Mouse (Mus musculus) erythroblast, embryonic 14.5 days (primary cell): ENCODE results near the gene Erc2. TPM values are rescaled to one million over a fixed set of nuclear protein-coding genes. Genes with fewer than 3 reads are reported as not detected.

Experiments used
- H3K27me3 ChIP-seq: 2 replicates; pipeline ENCODE4 v1.6.1; 2012; ENCODE audit warnings: inconsistent platforms; ENCODE audit not compliant: control insufficient read depth
- H3K36me3 ChIP-seq: 2 replicates; pipeline ENCODE4 v1.6.1; 2012; ENCODE audit warnings: mild to moderate bottlenecking, inconsistent platforms; ENCODE audit not compliant: control insufficient read depth
- H3K4me1 ChIP-seq: 2 replicates; pipeline ENCODE4 v1.6.1; 2012; ENCODE audit warnings: inconsistent platforms; ENCODE audit not compliant: control insufficient read depth
- H3K4me3 ChIP-seq: replicated peaks from 2 replicates; pipeline ENCODE3; 2012; ENCODE audit warnings: moderate library complexity, mild to moderate bottlenecking, inconsistent platforms
- H3K9me3 ChIP-seq: 2 replicates; pipeline ENCODE4 v1.6.1; 2012; ENCODE audit warnings: low read length, inconsistent platforms, mixed read lengths; ENCODE audit not compliant: control insufficient read depth
- GATA1 ChIP-seq: IDR thresholded peaks from 2 replicates; pipeline ENCODE4 v1.6.1; 2012; ENCODE audit warnings: low read length, inconsistent platforms, mixed read lengths
- TAL1 ChIP-seq: IDR thresholded peaks from 3 replicates; pipeline ENCODE4 v1.6.1; 2012; ENCODE audit warnings: low read length, inconsistent platforms, mixed read lengths
- polyA plus RNA-seq: library from polyadenylated mRNA; stranded (reverse); fragments of >175 nt; gene quantifications from 2 replicates; pipeline ENCODE4 v1.2.3, GENCODE M21; 2012

Erc2 gene
- polyA plus RNA-seq, 1 experiment = not detected

DNA sequence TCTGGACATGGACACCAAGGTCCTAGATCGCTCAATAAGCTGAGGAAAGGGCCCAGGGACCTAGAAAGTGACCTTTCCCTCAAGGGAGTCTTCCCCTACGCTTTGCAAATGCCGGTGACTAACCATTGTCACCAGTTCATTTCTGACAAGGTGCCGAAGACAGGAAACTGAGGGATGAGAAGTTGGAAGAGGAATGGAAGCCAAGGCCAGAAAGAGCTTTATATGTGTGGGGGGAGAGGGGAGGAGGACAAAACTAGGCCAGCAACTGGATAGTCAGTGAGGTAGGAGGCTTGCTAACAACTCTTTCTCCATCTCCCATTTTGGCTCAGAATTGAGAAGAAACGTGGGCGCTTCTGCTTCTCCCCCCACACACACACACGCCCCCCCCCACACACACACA, 791.3 kb downstream of the Erc2 start:
- Histone ChIP-seq H3K27me3 (no peaks in the 10 kb centered on the region), H3K4me1 (no peaks in the 10 kb centered on the region), H3K36me3 (no peaks in the 10 kb centered on the region), H3K4me3 (no peak overlapping the region), H3K9me3 (no peaks in the 10 kb centered on the region)
- TF ChIP-seq TAL1 = no peak
- no peak for TF ChIP-seq GATA1

DNA sequence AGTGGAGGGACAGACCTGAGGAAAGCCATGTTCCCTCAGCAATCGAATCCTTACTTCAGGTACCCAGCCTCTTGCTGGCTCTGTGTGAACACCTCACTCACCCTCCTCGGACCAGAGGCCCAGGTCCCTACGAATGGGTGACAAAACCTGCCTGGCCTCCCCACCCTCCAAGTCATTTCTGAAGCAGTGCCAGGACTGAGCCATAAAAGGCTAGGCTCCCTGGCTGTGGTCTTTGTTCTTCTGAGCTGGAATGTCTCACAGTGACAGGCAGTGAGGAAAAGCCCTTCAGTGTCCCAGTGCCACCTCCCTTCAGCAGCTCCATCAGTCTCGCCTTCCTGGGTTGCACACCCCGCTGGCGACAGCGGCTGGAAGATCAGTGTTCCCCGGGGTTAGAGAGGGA, 794.8 kb downstream of the Erc2 start:
- Histone ChIP-seq H3K4me3 (no peak overlapping the region), H3K27me3 (no peaks in the 10 kb centered on the region), H3K4me1 (no peaks in the 10 kb centered on the region), H3K9me3 (no peaks in the 10 kb centered on the region), H3K36me3 (no peaks in the 10 kb centered on the region)
- TF ChIP-seq TAL1 (no peak), GATA1 (no peak)

DNA sequence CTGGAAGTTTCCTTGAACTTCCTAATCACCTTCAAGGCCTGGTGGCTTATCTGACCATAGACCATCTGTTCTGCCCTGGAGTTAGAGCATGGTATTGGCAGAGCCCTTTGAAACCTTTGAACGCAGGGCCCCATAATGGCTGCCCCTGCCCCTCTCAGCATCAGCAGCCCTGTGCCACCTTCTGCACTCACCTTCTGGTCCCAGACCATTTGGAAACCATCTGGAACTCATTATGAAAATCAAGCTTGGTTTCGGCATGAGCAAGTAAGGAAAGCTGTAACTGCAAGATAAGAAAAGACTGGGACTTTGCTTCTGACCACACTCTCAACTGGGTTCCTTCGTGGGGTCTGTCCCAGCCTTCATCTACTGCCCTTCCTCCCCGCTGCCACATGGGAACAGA, 796.3 kb downstream of the Erc2 start:
- no peaks in the 10 kb centered on the region for H3K4me1 ChIP-seq
- H3K27me3 ChIP-seq = no peaks in the 10 kb centered on the region
- no peaks in the 10 kb centered on the region for H3K36me3 ChIP-seq
- TF ChIP-seq GATA1 (no peak), TAL1 (no peak)
- H3K4me3 ChIP-seq = no peak overlapping the region
- H3K9me3 ChIP-seq = no peaks in the 10 kb centered on the region

DNA sequence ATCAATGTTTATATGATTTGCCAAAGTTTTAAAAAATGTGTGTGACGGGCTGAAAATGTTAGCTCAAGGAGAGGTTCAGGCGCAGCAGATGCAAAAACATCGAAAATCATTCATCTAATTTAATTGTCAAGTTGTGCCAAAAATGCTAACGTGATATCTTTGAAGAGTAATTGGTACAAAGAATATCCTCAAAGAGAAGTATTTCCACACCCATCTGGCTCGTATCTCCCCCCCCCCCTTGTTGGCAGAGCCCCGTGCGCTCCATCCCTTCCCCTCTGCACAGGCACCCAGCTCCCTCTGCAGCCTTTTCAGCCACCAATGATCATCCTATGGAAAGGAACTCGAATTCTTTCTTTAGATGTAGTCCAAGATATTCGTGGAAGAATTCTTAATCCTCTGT, 797.0 kb downstream of the Erc2 start:
- no peaks in the 10 kb centered on the region for H3K9me3 ChIP-seq

DNA sequence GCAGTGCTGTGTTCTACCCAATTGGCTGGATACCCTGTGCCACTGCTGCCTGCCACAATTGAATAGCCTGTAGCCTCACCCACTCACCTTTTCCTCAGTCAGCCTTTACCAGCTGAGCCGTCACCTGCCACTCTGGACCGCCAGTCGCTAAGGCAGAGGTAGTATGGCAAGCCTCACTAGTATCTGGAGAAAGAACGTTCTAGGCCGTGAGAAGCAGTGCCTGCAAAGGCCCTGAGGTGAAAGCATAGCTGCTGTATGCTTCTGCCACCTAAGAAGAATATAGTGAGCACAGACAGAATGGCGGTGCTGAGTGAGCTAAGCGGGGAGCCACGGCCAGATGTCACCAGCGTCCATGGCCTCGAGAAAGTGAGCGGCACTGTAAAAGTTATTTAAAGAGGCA, 798.4 kb downstream of the Erc2 start:
- Histone ChIP-seq H3K9me3 (no peaks in the 10 kb centered on the region), H3K4me3 (no peak overlapping the region), H3K4me1 (no peaks in the 10 kb centered on the region), H3K27me3 (no peaks in the 10 kb centered on the region), H3K36me3 (no peaks in the 10 kb centered on the region)
- TF ChIP-seq GATA1 (no peak), TAL1 (no peak)

More for the DNA sequence above, 797.0 kb downstream of the Erc2 start:
- TF ChIP-seq TAL1 = no peak
- no peak for TF ChIP-seq GATA1
- Histone ChIP-seq H3K4me1 (no peaks in the 10 kb centered on the region), H3K4me3 (no peak overlapping the region), H3K36me3 (no peaks in the 10 kb centered on the region), H3K27me3 (no peaks in the 10 kb centered on the region)

DNA sequence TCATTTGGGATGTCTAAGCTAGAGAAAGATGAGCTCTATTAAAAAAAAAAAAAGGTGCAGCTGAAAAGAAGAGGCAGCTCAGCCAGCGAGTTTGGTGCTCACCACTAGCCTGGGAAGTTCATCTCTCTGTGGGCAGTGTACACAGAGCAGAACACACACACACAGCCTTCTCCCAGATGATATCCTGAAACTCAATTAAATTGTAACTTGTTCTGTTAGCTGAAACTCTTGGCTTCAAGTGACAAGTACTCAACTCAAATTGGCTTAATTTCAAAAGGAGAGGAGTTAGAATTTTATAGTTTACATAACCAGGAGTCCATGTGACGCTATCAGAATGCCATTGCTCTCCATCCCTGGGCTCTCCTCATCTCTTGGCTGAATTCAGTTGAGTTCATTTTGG, 804.4 kb downstream of the Erc2 start:
- no peaks in the 10 kb centered on the region for H3K9me3 ChIP-seq
- no peaks in the 10 kb centered on the region for H3K36me3 ChIP-seq
- TF ChIP-seq TAL1 = no peak
- TF ChIP-seq GATA1 = no peak
- no peaks in the 10 kb centered on the region for H3K27me3 ChIP-seq
- H3K4me3 ChIP-seq = no peak overlapping the region
- H3K4me1 ChIP-seq = no peaks in the 10 kb centered on the region

DNA sequence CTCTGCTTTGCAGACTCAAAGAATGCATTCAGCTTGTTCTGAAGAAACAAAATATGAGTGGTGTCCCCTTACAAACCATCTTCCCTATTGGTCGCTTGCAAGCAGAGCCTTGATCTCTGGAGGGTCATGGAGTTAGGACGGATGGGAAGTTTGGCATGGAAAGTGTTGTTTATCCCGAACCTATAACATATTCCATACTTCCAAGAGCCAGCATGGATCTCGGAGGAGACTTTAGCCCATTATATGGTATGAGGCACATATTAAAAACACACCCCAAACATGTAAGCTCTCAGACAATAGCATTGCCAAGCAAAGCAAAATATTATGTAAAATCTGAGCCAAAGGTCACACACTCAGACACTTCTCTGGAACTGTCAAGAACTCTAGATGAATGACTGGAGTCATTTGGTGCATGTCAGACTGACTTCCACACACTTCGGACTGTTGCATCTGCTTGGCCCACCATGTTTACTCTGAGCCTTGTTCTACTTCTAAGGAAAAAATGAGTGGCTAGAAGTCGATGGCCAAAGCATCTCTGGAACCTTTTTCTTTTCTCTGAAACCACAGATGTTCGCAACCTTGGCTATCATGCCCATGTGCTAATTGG, 809.6 kb downstream of the Erc2 start:
- Histone ChIP-seq H3K36me3 (no peaks in the 10 kb centered on the region), H3K4me1 (no peaks in the 10 kb centered on the region), H3K9me3 (no peaks in the 10 kb centered on the region), H3K27me3 (no peaks in the 10 kb centered on the region), H3K4me3 (no peak overlapping the region)
- TF ChIP-seq GATA1 (no peak), TAL1 (no peak)

DNA sequence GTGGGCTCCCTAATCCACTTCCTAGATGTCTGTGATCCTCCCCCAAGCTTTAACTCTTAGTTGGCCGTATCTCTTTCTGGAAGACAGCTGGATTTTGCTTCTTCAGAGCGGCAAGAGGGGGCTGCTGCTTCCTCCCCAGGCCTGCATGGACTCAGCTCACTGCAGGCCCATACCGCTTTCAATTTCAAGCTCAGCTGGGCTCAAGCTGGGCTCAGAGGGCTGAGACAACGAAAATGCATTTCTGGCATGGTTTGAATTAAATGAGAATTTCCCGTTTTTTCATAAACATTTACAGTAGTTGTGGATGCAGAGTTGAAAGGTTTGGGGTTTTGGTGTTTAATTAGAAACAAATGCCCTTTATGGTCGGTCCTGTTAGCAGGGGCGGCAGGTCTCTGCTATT, 812.8 kb downstream of the Erc2 start:
- H3K4me1 ChIP-seq = no peaks in the 10 kb centered on the region
- no peak for TF ChIP-seq GATA1
- no peak for TF ChIP-seq TAL1
- no peaks in the 10 kb centered on the region for H3K36me3 ChIP-seq
- H3K9me3 ChIP-seq = no peaks in the 10 kb centered on the region
- no peaks in the 10 kb centered on the region for H3K27me3 ChIP-seq
- no peak overlapping the region for H3K4me3 ChIP-seq

DNA sequence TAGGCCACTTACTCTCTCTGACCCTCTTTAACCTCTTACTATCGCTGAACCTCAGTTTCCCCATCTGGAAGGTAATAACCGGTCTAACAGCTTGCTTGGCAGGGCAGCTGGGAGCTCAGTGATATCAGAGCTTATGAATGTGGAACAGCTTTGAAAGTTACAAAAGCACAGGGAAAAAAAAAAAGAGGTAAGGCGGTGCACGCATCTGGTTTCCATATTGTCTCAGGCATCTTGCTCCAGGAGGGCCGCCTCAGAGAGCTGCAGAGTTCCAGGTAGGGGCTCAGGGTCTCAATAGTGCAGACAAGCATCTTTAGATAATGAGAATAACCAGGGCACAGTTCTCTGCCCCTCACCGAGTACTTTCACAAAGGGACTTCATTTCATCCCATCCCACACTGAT, 816.9 kb downstream of the Erc2 start:
- Histone ChIP-seq H3K36me3 (no peaks in the 10 kb centered on the region), H3K27me3 (no peaks in the 10 kb centered on the region), H3K4me3 (no peak overlapping the region), H3K9me3 (no peaks in the 10 kb centered on the region), H3K4me1 (no peaks in the 10 kb centered on the region)
- TF ChIP-seq TAL1 = no peak
- no peak for TF ChIP-seq GATA1
